ENCODE assay signal across 24 mouse cellular contexts in genomic region chr15:92584357-92585138, GRCm38 (mm10).
"Had no signal": no experiment of that assay in that cellular context is flagged by ENCODE, and none has a peak within 500 bp of the region (broad histone marks: within the 10 kb centered on the region; RNA-seq: fewer than 3 reads in every experiment).

No protein-coding gene starts in this region.

- H3K4me2 ChIP-seq: heart, embryonic 12.5 days; hindbrain, embryonic 12.5 days; hindbrain, embryonic 14.5 days; intestine, embryonic 15.5 days; limb, embryonic 12.5 days had no signal

- H3K27ac ChIP-seq: gastrocnemius, adult 2 months; heart, embryonic 10.5 days; hindbrain, embryonic 10.5 days; hindbrain, embryonic 12.5 days; hindbrain, embryonic 14.5 days; intestine, embryonic 15.5 days; layer of hippocampus, adult 2 months; left cerebral cortex, adult 2 months; limb, embryonic 10.5 days; limb, embryonic 12.5 days had no signal

- DNase-seq: gastrocnemius, adult 2 months; gastrocnemius, postnatal 10 days; gastrocnemius, postnatal 25 days; heart, adult 18-20 months; heart, postnatal 10 days; heart, postnatal 4 days; kidney, adult 18-20 months; kidney, adult 8-10 months; kidney, postnatal 10 days; kidney, postnatal 25 days; kidney, postnatal 4 days had no signal

- H3K27me3 ChIP-seq: heart, embryonic 12.5 days; hindbrain, embryonic 12.5 days; intestine, embryonic 15.5 days had no signal

- H3K36me3 ChIP-seq: heart, embryonic 10.5 days; heart, embryonic 12.5 days; hindbrain, embryonic 10.5 days; hindbrain, embryonic 12.5 days; intestine, embryonic 15.5 days; limb, embryonic 10.5 days; limb, embryonic 12.5 days had no signal

- H3K4me1 ChIP-seq: heart, embryonic 10.5 days; heart, embryonic 12.5 days; intestine, embryonic 15.5 days had no signal

- H3K9ac ChIP-seq: heart, embryonic 12.5 days; hindbrain, embryonic 12.5 days; hindbrain, embryonic 14.5 days; intestine, embryonic 15.5 days; limb, embryonic 12.5 days had no signal

- H3K4me3 ChIP-seq: gastrocnemius, adult 2 months; heart, embryonic 10.5 days; heart, embryonic 12.5 days; hindbrain, embryonic 10.5 days; hindbrain, embryonic 12.5 days; intestine, embryonic 15.5 days; layer of hippocampus, adult 2 months; left cerebral cortex, adult 2 months; limb, embryonic 10.5 days; limb, embryonic 12.5 days had no signal

- H3K9me3 ChIP-seq: heart, embryonic 10.5 days; heart, embryonic 12.5 days; hindbrain, embryonic 10.5 days; hindbrain, embryonic 12.5 days; intestine, embryonic 15.5 days; limb, embryonic 10.5 days; limb, embryonic 12.5 days had no signal

- ATAC-seq: hindbrain, embryonic 16.5 days; inflammation-experienced regulatory T-cells, adult 6 months; intestine, embryonic 15.5 days; intestine, postnatal 0 days had no signal
